Mouse (Mus musculus) CH12.LX (cell line): ENCODE results near the gene Lama4. TPM values are rescaled to one million over a fixed set of nuclear protein-coding genes. Genes with fewer than 3 reads are reported as not detected.

Experiments
- DNase-seq: peaks from one replicate; pipeline ENCODE4 v3.0.0-alpha.2; 2013; ENCODE audit errors: extremely low read depth
- H3K27ac ChIP-seq: 2 replicates; pipeline ENCODE4 v1.5.1; 2012; ENCODE audit warnings: low read depth, mild to moderate bottlenecking, control low read depth, moderate library complexity; ENCODE audit not compliant: insufficient read depth
- H3K27me3 ChIP-seq: replicated peaks from 2 replicates; pipeline ENCODE3; 2012; ENCODE audit warnings: inconsistent platforms
- H3K36me3 ChIP-seq, 2 experiments: replicated peaks in 1 of 2; 2 replicates each; pipeline versions ENCODE3 to v1.6.1; 2012; ENCODE audit warnings: inconsistent platforms in 1 of 2, low read length in 1 of 2, mild to moderate bottlenecking in 1 of 2, mixed read lengths in 1 of 2, moderate library complexity in 1 of 2; ENCODE audit not compliant: control insufficient read depth in 1 of 2, insufficient read depth in 1 of 2
- H3K4me1 ChIP-seq, 2 experiments: 2 replicates each; pipeline ENCODE4 v1.6.1; 2012; ENCODE audit warnings: inconsistent platforms in 1 of 2, moderate library complexity in 1 of 2; ENCODE audit not compliant: insufficient read depth in 2 of 2, control insufficient read depth in 1 of 2
- H3K4me2 ChIP-seq: 2 replicates; pipeline ENCODE4 v1.6.1; 2012; ENCODE audit warnings: low read depth, mild to moderate bottlenecking, control low read depth; ENCODE audit not compliant: poor library complexity, insufficient read depth, severe bottlenecking
- H3K4me3 ChIP-seq, 3 experiments: fragments of 150-350 bp in 1 of 3; sonication (generic) in 1 of 3; replicated peaks in 1 of 3; 2 replicates each; pipeline versions ENCODE3 to v1.5.1; 2011 to 2012; ENCODE audit warnings: low read depth in 2 of 3, low read length in 2 of 3, mild to moderate bottlenecking in 2 of 3, moderate library complexity in 2 of 3, control low read depth in 1 of 3, improper control_type of control experiment in 1 of 3, inconsistent platforms in 1 of 3, mixed read lengths in 1 of 3; ENCODE audit not compliant: poor library complexity in 1 of 3
- H3K79me2 ChIP-seq: replicated peaks from 2 replicates; pipeline ENCODE4 v1.6.1; 2012; ENCODE audit warnings: mild to moderate bottlenecking, moderate library complexity; ENCODE audit not compliant: control insufficient read depth, poor library complexity, insufficient read depth, severe bottlenecking; ENCODE audit errors: extremely low read depth
- H3K9ac ChIP-seq: 2 replicates; pipeline ENCODE4 v1.6.1; 2012; ENCODE audit warnings: low read depth, mild to moderate bottlenecking, control low read depth, moderate library complexity; ENCODE audit not compliant: insufficient read depth
- H3K9me3 ChIP-seq: replicated peaks from 2 replicates; pipeline ENCODE3; 2012; ENCODE audit warnings: low read length, inconsistent platforms, mixed read lengths
- BHLHE40 ChIP-seq: IDR thresholded peaks from 2 replicates; pipeline ENCODE4 v1.6.1; 2011; ENCODE audit warnings: mild to moderate bottlenecking, low read depth, low read length, improper control_type of control experiment
- E2F4 ChIP-seq: IDR thresholded peaks from 2 replicates; pipeline ENCODE4 v1.6.1; 2011; ENCODE audit warnings: low read depth, low read length, improper control_type of control experiment; ENCODE audit not compliant: insufficient replicate concordance
- ELF1 ChIP-seq: IDR thresholded peaks from 2 replicates; pipeline ENCODE4 v1.6.1; 2014; ENCODE audit warnings: low read depth, mild to moderate bottlenecking, inconsistent platforms, low read length, improper control_type of control experiment
- EP300 ChIP-seq: IDR thresholded peaks from 2 replicates; pipeline ENCODE4 v1.6.1; 2011; ENCODE audit warnings: low read length, improper control_type of control experiment
- ETS1 ChIP-seq: conservative IDR thresholded peaks from 2 replicates; pipeline ENCODE4 v1.6.1; 2012; ENCODE audit warnings: low read depth, mild to moderate bottlenecking, inconsistent platforms, low read length, improper control_type of control experiment, moderate library complexity
- GABPA ChIP-seq: IDR thresholded peaks from 2 replicates; pipeline ENCODE4 v1.6.1; 2012; ENCODE audit warnings: low read depth, low read length, improper control_type of control experiment, inconsistent platforms; ENCODE audit not compliant: insufficient replicate concordance
- HCFC1 ChIP-seq: IDR thresholded peaks from 2 replicates; pipeline ENCODE4 v1.6.1; 2012; ENCODE audit warnings: low read depth, mild to moderate bottlenecking, inconsistent platforms, low read length, improper control_type of control experiment
- IRF4 ChIP-seq: IDR thresholded peaks from 2 replicates; pipeline ENCODE4 v1.6.1; 2014; ENCODE audit warnings: low read depth, mild to moderate bottlenecking, inconsistent platforms, low read length, improper control_type of control experiment
- JUND ChIP-seq: conservative IDR thresholded peaks from 2 replicates; pipeline ENCODE4 v1.6.1; 2011; ENCODE audit warnings: low read depth, low read length, improper control_type of control experiment
- MAZ ChIP-seq: IDR thresholded peaks from 2 replicates; pipeline ENCODE4 v1.6.1; 2012; ENCODE audit warnings: low read depth, mild to moderate bottlenecking, inconsistent platforms, low read length, improper control_type of control experiment, moderate library complexity
- MEF2A ChIP-seq: IDR thresholded peaks from 2 replicates; pipeline ENCODE4 v1.6.1; 2014; ENCODE audit warnings: low read depth, mild to moderate bottlenecking, inconsistent platforms, low read length, improper control_type of control experiment, borderline replicate concordance
- MXI1 ChIP-seq: IDR thresholded peaks from 2 replicates; pipeline ENCODE4 v1.6.1; 2011; ENCODE audit warnings: mild to moderate bottlenecking, low read depth, low read length, improper control_type of control experiment
- NRF1 ChIP-seq: IDR thresholded peaks from 2 replicates; pipeline ENCODE4 v1.6.1; 2014; ENCODE audit warnings: low read depth, mild to moderate bottlenecking, inconsistent platforms, low read length, improper control_type of control experiment, moderate library complexity
- POLR2AphosphoS2 ChIP-seq: IDR thresholded peaks from 2 replicates; pipeline ENCODE4 v1.6.1; 2011; ENCODE audit warnings: low read depth, low read length, improper control_type of control experiment
- RAD21 ChIP-seq: IDR thresholded peaks from 2 replicates; pipeline ENCODE4 v1.6.1; 2011; ENCODE audit warnings: low read depth, mild to moderate bottlenecking, low read length, improper control_type of control experiment, moderate library complexity
- SIN3A ChIP-seq: IDR thresholded peaks from 2 replicates; pipeline ENCODE4 v1.6.1; 2012; ENCODE audit warnings: low read length, improper control_type of control experiment, inconsistent platforms
- SMC3 ChIP-seq: IDR thresholded peaks from 2 replicates; pipeline ENCODE4 v1.6.1; 2011; ENCODE audit warnings: low read depth, low read length, improper control_type of control experiment
- ZC3H11A ChIP-seq: IDR thresholded peaks from 2 replicates; pipeline ENCODE4 v1.6.1; 2012; ENCODE audit warnings: low read depth, mild to moderate bottlenecking, inconsistent platforms, low read length, improper control_type of control experiment
- ZMIZ1 ChIP-seq: IDR thresholded peaks from 2 replicates; pipeline ENCODE4 v1.6.1; 2012; ENCODE audit warnings: low read depth, mild to moderate bottlenecking, inconsistent platforms, low read length, improper control_type of control experiment
- ZNF384 ChIP-seq: IDR thresholded peaks from 2 replicates; pipeline ENCODE4 v1.6.1; 2012; ENCODE audit warnings: low read depth, low read length, improper control_type of control experiment, inconsistent platforms
- dilution Hi-C: fragments of 300-500 bp; cut with MboI; formaldehyde crosslinking; loops from 2 replicates; pipeline ENCODE4 v1.14.3; 2020; ENCODE audit warnings: low sequenced_read_pairs; ENCODE audit not compliant: extremely low pct_unique_long_range_greater_than_20kb, extremely low pct_ligation_motif_present
- in situ Hi-C: fragments of 300-500 bp; cut with MboI; formaldehyde crosslinking; loops from 3 replicates; pipeline ENCODE4 v1.14.3; 2019; ENCODE audit warnings: low sequenced_read_pairs, low pct_ligation_motif_present, low pct_unique_long_range_greater_than_20kb, mixed read lengths
- polyA plus RNA-seq: library from polyadenylated mRNA; unstranded; fragments of >175 nt; gene quantifications from 2 replicates; pipeline ENCODE4 v1.2.1, GENCODE M21; 2012; ENCODE audit warnings: low read depth; ENCODE audit not compliant: insufficient read length
- total RNA-seq, 2 experiments: library from RNA; depleted of rRNA; stranded (reverse); fragments of 300-350 nt in 1 of 2; fragments of >200 nt in 1 of 2; gene quantifications; 2 replicates each; pipeline ENCODE4 v1.2.3; 2012 to 2014

Lama4 gene
- total and polyA plus RNA-seq, 3 experiments, result 0.08 to 0.50 (median 0.19) TPM

- TF ChIP-seq BHLHE40, result no peak
- no peak for TF ChIP-seq ZMIZ1
- no peak for TF ChIP-seq JUND
- no peak for TF ChIP-seq SIN3A
- TF ChIP-seq POLR2AphosphoS2, result no peak
- no peak for TF ChIP-seq MEF2A
- TF ChIP-seq IRF4, result no peak
- no peak for TF ChIP-seq GABPA
- TF ChIP-seq MXI1, result no peak
- no peak for TF ChIP-seq SMC3
- TF ChIP-seq ETS1, result no peak
- TF ChIP-seq MAZ, result no peak
- TF ChIP-seq E2F4, result no peak
- H3K9ac ChIP-seq, result no peak overlapping the region
Measured at GRCm38 (mm10) chr10:38984358-38985075, 19.2 kb downstream of the Lama4 start.

DNA sequence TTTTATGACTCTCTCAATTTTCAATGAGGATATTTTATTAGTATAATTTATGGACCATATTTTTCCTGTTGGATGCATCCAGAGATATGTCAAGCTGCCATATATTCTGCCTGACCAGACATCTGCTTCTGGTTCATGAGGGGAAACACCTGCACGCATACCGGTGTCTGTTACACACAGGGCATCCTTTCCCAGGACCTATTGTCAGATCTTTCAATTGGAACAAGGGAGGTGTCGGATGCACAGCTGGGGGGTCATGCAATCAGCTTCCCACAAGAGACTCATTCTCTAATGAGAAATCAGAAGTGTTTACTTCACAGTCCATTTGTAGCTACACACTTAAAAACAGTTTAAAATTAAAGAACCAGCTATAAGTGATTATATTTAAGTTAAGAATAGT is 20.7 kb downstream of the Lama4 start:
- Histone ChIP-seq H3K79me2 (no peaks in the 10 kb centered on the region), H3K9me3 (no peaks in the 10 kb centered on the region), H3K4me1 (no peaks in the 10 kb centered on the region), H3K4me2 (no peak overlapping the region), H3K4me3 (no peak overlapping the region), H3K27ac (no peak overlapping the region), H3K9ac (no peak overlapping the region), H3K27me3 (no peaks in the 10 kb centered on the region), H3K36me3 (no peaks in the 10 kb centered on the region)
- in situ Hi-C loops, result no loop called here
- TF ChIP-seq HCFC1 (no peak), JUND (no peak), ZC3H11A (no peak), ELF1 (no peak), ZNF384 (no peak), RAD21 (no peak), EP300 (no peak), NRF1 (no peak)
- no peak for DNase-seq
- dilution Hi-C loops, result no loop called here

More at GRCm38 (mm10) chr10:38984358-38985075, 19.2 kb downstream of the Lama4 start:
- in situ Hi-C loops, result no loop called here
- H3K27me3 ChIP-seq, result no peaks in the 10 kb centered on the region
- no peaks in the 10 kb centered on the region for H3K36me3 ChIP-seq
- no peak overlapping the region for H3K27ac ChIP-seq
- H3K4me2 ChIP-seq, result no peak overlapping the region
- H3K4me3 ChIP-seq, result no peak overlapping the region
- no peaks in the 10 kb centered on the region for H3K4me1 ChIP-seq
- dilution Hi-C loops, result no loop called here
- H3K9me3 ChIP-seq, result no peaks in the 10 kb centered on the region
- no peak for DNase-seq
- no peaks in the 10 kb centered on the region for H3K79me2 ChIP-seq
